Mouse (Mus musculus) ES-Bruce4 (cell line): ENCODE measurements around the gene Ceacam20.

Experiments used
- CTCF ChIP-seq: IDR thresholded peaks from one replicate; pipeline ENCODE4 v1.8.1; 2011; ENCODE audit warnings: low read depth, low read length
- EP300 ChIP-seq: IDR thresholded peaks from 2 replicates; pipeline ENCODE4 v1.6.1; 2011; ENCODE audit warnings: low read depth, low read length; ENCODE audit not compliant: insufficient read depth
- POLR2A ChIP-seq: IDR thresholded peaks from one replicate; pipeline ENCODE4 v1.8.1; 2011; ENCODE audit warnings: low read length; ENCODE audit not compliant: insufficient read depth

- TF ChIP-seq EP300 (0 out of 2 replicates have a peak, but pooled peaks have one; percentile 35), CTCF (no peak), POLR2A (no peak)
Observed at GRCm38 (mm10) chr7:19932133-19932876, 32.9 kb upstream of the Ceacam20 start.
